Mouse (Mus musculus): Measurements from ENCODE around the gene Gm2115. TPM values are rescaled to one million over a fixed set of nuclear protein-coding genes. Genes with fewer than 3 reads are reported as not detected.

Gene Gm2115
- total and polyA plus RNA-seq, 3 experiments = under 0.01 to 0.14 TPM; not detected in 1

- peak overlapping the region; percentile 30; the same call in 1 of the 2 replicates for H3K4me2 ChIP-seq (ENCODE audit: insufficient read depth, low read depth, poor library complexity, severe bottlenecking)
- H3K4me3 ChIP-seq (replicated peaks in 1 of 3; ENCODE audit: low read depth in 2 of 3, low read length in 2 of 3, poor library complexity in 1 of 3) = peak overlapping the region in 2 of 3 experiments; percentile 5 to 14
- H3K27me3 ChIP-seq (replicated peaks) = no peaks in the 10 kb centered on the region
- H3K27ac ChIP-seq (ENCODE audit: insufficient read depth, low read depth) = peak overlapping the region; percentile 98
- DNase-seq (ENCODE audit: extremely low read depth) = peak; percentile 69
- dilution Hi-C loops (cut with MboI; ENCODE audit: extremely low pct_ligation_motif_present, extremely low pct_unique_long_range_greater_than_20kb, low sequenced_read_pairs) (no loop called here), in situ Hi-C loops (cut with MboI; ENCODE audit: low pct_ligation_motif_present, low pct_unique_long_range_greater_than_20kb, low sequenced_read_pairs) (loop anchor here (5.0 to 10.0 kb wide), 2 partner anchors 152 to 180 kb away; no protein-coding TSS in a partner anchor)
- H3K9ac ChIP-seq (ENCODE audit: insufficient read depth, low read depth) = peak overlapping the region; percentile 54; the same call in 1 of the 2 replicates
- H3K9me3 ChIP-seq (replicated peaks; ENCODE audit: low read length) = no peaks in the 10 kb centered on the region
- TF ChIP-seq IRF4 (IDR thresholded peaks at IDR 0.05; ENCODE audit: low read depth, low read length) (peak; percentile 77), TCF12 (IDR thresholded peaks at IDR 0.05; ENCODE audit: low read depth, low read length) (no peak), HCFC1 (IDR thresholded peaks at IDR 0.05; ENCODE audit: low read depth, low read length) (no peak), EP300 (IDR thresholded peaks at IDR 0.05; ENCODE audit: low read length) (peak; percentile 53; the same call in 1 of the 2 replicates), NELFE (IDR thresholded peaks at IDR 0.05; ENCODE audit: low read depth, low read length) (no peak), POLR2A (IDR thresholded peaks at IDR 0.05; ENCODE audit: low read depth, low read length) (0 out of 2 replicates have a peak, but pooled peaks have one; percentile 29), POLR2AphosphoS2 (IDR thresholded peaks at IDR 0.05; ENCODE audit: low read depth, low read length) (no peak), ETS1 (conservative IDR thresholded peaks at IDR 0.05; ENCODE audit: low read depth, low read length) (0 out of 2 replicates have a peak, but pooled peaks have one; percentile 5), KAT2A (IDR thresholded peaks at IDR 0.05; ENCODE audit: insufficient replicate concordance, low read length) (no peak), PAX5 (IDR thresholded peaks at IDR 0.05; ENCODE audit: low read length) (no peak)
- H3K79me2 ChIP-seq (replicated peaks; ENCODE audit: control insufficient read depth, extremely low read depth, insufficient read depth, poor library complexity, severe bottlenecking) = no peaks in the 10 kb centered on the region; the same call in 1 of the 2 replicates
- H3K36me3 ChIP-seq (replicated peaks in 1 of 2; ENCODE audit: control insufficient read depth in 1 of 2, insufficient read depth in 1 of 2, low read length in 1 of 2) = peaks cover 35 to 75% of the 10 kb centered on the region in 2 experiments
- peaks cover 61 to 97% of the 10 kb centered on the region in 2 experiments for H3K4me1 ChIP-seq (ENCODE audit: control insufficient read depth in 1 of 2, insufficient read depth in 2 of 2)
These were observed 66.2 kb downstream of the Gm2115 start for GRCm38 (mm10) chr7:84594917-84595303.

GRCm38 (mm10) chr7:84596002-84596401 is 67.2 kb downstream of the Gm2115 start:
- peaks cover 56 to 98% of the 10 kb centered on the region in 2 experiments for H3K4me1 ChIP-seq (ENCODE audit: control insufficient read depth in 1 of 2, insufficient read depth in 2 of 2)
- TF ChIP-seq SMC3 (IDR thresholded peaks at IDR 0.05; ENCODE audit: low read depth, low read length) = peak; percentile 12
- peak; percentile 64 for TF ChIP-seq JUND (conservative IDR thresholded peaks at IDR 0.05; ENCODE audit: low read depth, low read length)
- TF ChIP-seq GABPA (IDR thresholded peaks at IDR 0.05; ENCODE audit: insufficient replicate concordance, low read depth, low read length) = no peak
- TF ChIP-seq BHLHE40 (IDR thresholded peaks at IDR 0.05; ENCODE audit: low read depth, low read length) = no peak; the same call in 1 of the 2 replicates
- no peak for TF ChIP-seq ELF1 (IDR thresholded peaks at IDR 0.05; ENCODE audit: low read depth, low read length)
- TF ChIP-seq ZKSCAN1 (IDR thresholded peaks at IDR 0.05; ENCODE audit: borderline replicate concordance, low read depth, low read length) = no peak
- no peak for TF ChIP-seq RAD21 (IDR thresholded peaks at IDR 0.05; ENCODE audit: low read depth, low read length)
- TF ChIP-seq JUN (IDR thresholded peaks at IDR 0.05; ENCODE audit: insufficient read depth, low read depth, low read length) = 0 out of 2 replicates have a peak, but pooled peaks have one; percentile 9
- peak; percentile 63 for TF ChIP-seq EP300 (IDR thresholded peaks at IDR 0.05; ENCODE audit: low read length)
- no peak for TF ChIP-seq ZMIZ1 (IDR thresholded peaks at IDR 0.05; ENCODE audit: low read depth, low read length)
- 0 out of 2 replicates have a peak, but pooled peaks have one; percentile 33 for TF ChIP-seq KAT2A (IDR thresholded peaks at IDR 0.05; ENCODE audit: insufficient replicate concordance, low read length)
- no peak for TF ChIP-seq MAZ (IDR thresholded peaks at IDR 0.05; ENCODE audit: low read depth, low read length)
- no peak for TF ChIP-seq CHD2 (IDR thresholded peaks at IDR 0.05; ENCODE audit: low read length)
- no peak for TF ChIP-seq CHD1 (IDR thresholded peaks at IDR 0.05; ENCODE audit: low read depth, low read length)
- TF ChIP-seq MAFK (IDR thresholded peaks at IDR 0.05; ENCODE audit: insufficient replicate concordance, low read length) = no peak
- 0 out of 2 replicates have a peak, but pooled peaks have one; percentile 40 for TF ChIP-seq MXI1 (IDR thresholded peaks at IDR 0.05; ENCODE audit: low read depth, low read length)
- TF ChIP-seq IRF4 (IDR thresholded peaks at IDR 0.05; ENCODE audit: low read depth, low read length) = peak; percentile 57; the same call in 1 of the 2 replicates
- TF ChIP-seq PAX5 (IDR thresholded peaks at IDR 0.05; ENCODE audit: low read length) = no peak
- TF ChIP-seq TCF12 (IDR thresholded peaks at IDR 0.05; ENCODE audit: low read depth, low read length) = peak; percentile 54
- TF ChIP-seq RCOR1 (conservative IDR thresholded peaks at IDR 0.05; ENCODE audit: low read depth, low read length) = 0 out of 2 replicates have a peak, but pooled peaks have one; percentile 19
- peak overlapping the region; percentile 46 for H3K4me2 ChIP-seq (ENCODE audit: insufficient read depth, low read depth, poor library complexity, severe bottlenecking)
- peak; percentile 39 for DNase-seq (ENCODE audit: extremely low read depth)
- H3K79me2 ChIP-seq (replicated peaks; ENCODE audit: control insufficient read depth, extremely low read depth, insufficient read depth, poor library complexity, severe bottlenecking) = peaks cover under 1% of the 10 kb centered on the region; the same call in 1 of the 2 replicates
- in situ Hi-C loops (cut with MboI; ENCODE audit: low pct_ligation_motif_present, low pct_unique_long_range_greater_than_20kb, low sequenced_read_pairs) = loop anchor here (10.0 kb wide), 1 partner anchor 179 kb away; no protein-coding TSS in a partner anchor
- no peaks in the 10 kb centered on the region for H3K27me3 ChIP-seq (replicated peaks)
- H3K27ac ChIP-seq (ENCODE audit: insufficient read depth, low read depth) = peak overlapping the region; percentile 98
- H3K9me3 ChIP-seq (replicated peaks; ENCODE audit: low read length) = no peaks in the 10 kb centered on the region
- dilution Hi-C loops (cut with MboI; ENCODE audit: extremely low pct_ligation_motif_present, extremely low pct_unique_long_range_greater_than_20kb, low sequenced_read_pairs) = no loop called here
- peak overlapping the region; percentile 54 for H3K9ac ChIP-seq (ENCODE audit: insufficient read depth, low read depth)
- no peak overlapping the region for H3K4me3 ChIP-seq (replicated peaks in 1 of 3; ENCODE audit: low read depth in 2 of 3, low read length in 2 of 3, poor library complexity in 1 of 3)
- H3K36me3 ChIP-seq (replicated peaks in 1 of 2; ENCODE audit: control insufficient read depth in 1 of 2, insufficient read depth in 1 of 2, low read length in 1 of 2) = peaks cover 45 to 76% of the 10 kb centered on the region in 2 experiments

All from CH12.LX (cell line).